Mouse (Mus musculus) hindbrain, embryonic 15.5 days (tissue): ENCODE measurements around the gene Ddrgk1. TPM values are rescaled to one million over a fixed set of nuclear protein-coding genes. Genes with fewer than 3 reads are reported as not detected.

Source experiments
- ATAC-seq: fragments of 200-750 bp; cut with Nextera tagmentation; 2 replicates; pipeline ENCODE4 v1.8.0; 2017; ENCODE audit warnings: low read depth, moderate number of reproducible peaks, moderate TSS enrichment; ENCODE audit not compliant: low FRiP score
- H3K27ac ChIP-seq: fragments of 300-500 bp; sonication (generic); replicated peaks from 2 replicates; pipeline ENCODE4 v1.5.1; 2015; ENCODE audit warnings: mild to moderate bottlenecking, inconsistent platforms
- H3K27me3 ChIP-seq: fragments of 300-500 bp; sonication (generic); 2 replicates; pipeline ENCODE4 v1.6.1; 2015; ENCODE audit warnings: control low read depth, inconsistent platforms
- H3K36me3 ChIP-seq: fragments of 300-500 bp; sonication (generic); 2 replicates; pipeline ENCODE4 v1.6.1; 2015; ENCODE audit warnings: control low read depth, inconsistent platforms
- H3K4me1 ChIP-seq: fragments of 300-500 bp; sonication (generic); replicated peaks from 2 replicates; pipeline ENCODE4 v1.6.1; 2015; ENCODE audit warnings: control low read depth, inconsistent platforms
- H3K4me2 ChIP-seq: fragments of 300-500 bp; sonication (generic); 2 replicates; pipeline ENCODE4 v1.6.1; 2015; ENCODE audit warnings: moderate library complexity, mild to moderate bottlenecking, inconsistent platforms
- H3K4me3 ChIP-seq: fragments of 300-500 bp; sonication (generic); 2 replicates; pipeline ENCODE4 v1.5.1; 2015; ENCODE audit warnings: mild to moderate bottlenecking, inconsistent platforms
- H3K9ac ChIP-seq: fragments of 300-500 bp; sonication (generic); 2 replicates; pipeline ENCODE4 v1.6.1; 2015; ENCODE audit warnings: inconsistent platforms
- H3K9me3 ChIP-seq: fragments of 300-500 bp; sonication (generic); 2 replicates; pipeline ENCODE4 v1.6.1; 2016; ENCODE audit warnings: control low read depth, inconsistent platforms
- WGBS: fragments of 180-500 bp; shearing (Covaris S2); methylation state at CpG from one replicate; pipeline ENCODE4 v1.1.7; 2015; 5-methylcytosine and 5-hydroxymethylcytosine counted together
- polyA plus RNA-seq: library from polyadenylated mRNA; unstranded; fragments of >200 nt; fragmentation: Nextera tagmentation; extraction: Ambion mirVana; gene quantifications from 2 replicates; pipeline ENCODE4 v1.2.1, GENCODE M21; 2015

Gene Ddrgk1
- polyA plus RNA-seq = 66.6 and 72.6 TPM in 2 replicates

DNA sequence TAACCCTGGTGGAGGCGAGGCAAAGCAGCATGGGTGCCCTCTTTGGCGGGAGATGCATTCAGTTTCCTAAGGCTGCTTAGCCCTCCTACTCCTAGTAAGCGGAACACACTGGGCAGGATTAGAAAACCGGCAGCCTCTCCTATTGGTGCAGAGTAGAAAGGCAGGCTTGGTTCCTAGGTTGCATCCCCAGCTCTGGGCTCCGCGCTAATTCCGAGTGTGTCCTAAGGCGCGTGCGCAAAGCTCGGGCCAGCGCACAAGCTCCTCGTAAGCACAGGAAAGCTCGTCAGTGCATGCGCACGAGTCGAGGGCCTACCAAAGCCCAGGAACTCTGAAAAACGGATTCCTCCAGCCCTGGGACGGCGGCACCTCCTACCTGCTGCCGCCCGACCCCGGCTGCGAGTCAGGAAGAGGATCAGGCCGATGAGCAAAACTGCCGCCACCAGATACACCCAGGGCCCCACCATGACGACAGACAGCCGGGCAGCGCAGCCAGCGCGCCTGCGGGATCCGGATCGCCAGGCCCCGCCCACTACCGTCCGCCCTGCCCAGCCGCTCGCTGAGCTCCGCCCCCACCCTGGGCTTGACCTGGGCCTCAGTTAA, at the start of gene Ddrgk1:
Gene Ddrgk1, minus strand, starts transcription at position 558 of the 600 bp plus-strand sequence.
- peak within 1 kb of the TSS; percentile 98 for H3K27ac ChIP-seq
- no peaks in the 10 kb centered on the region for H3K9me3 ChIP-seq
- WGBS = under 1% methylated on average over 40 of the region's 40 CpGs
- peak within 1 kb of the TSS; percentile 69 for H3K9ac ChIP-seq
- no peaks in the 10 kb centered on the region for H3K27me3 ChIP-seq
- peak; percentile 96 for ATAC-seq
- H3K4me2 ChIP-seq = peak within 1 kb of the TSS; percentile 67
- H3K4me1 ChIP-seq = peaks cover 40% of the 10 kb centered on the region
- peaks cover 11% of the 10 kb centered on the region; the same call in 1 of the 2 replicates for H3K36me3 ChIP-seq
- H3K4me3 ChIP-seq = peak within 1 kb of the TSS; percentile 57

- no peak overlapping the region for H3K27ac ChIP-seq
- no peak overlapping the region for H3K9ac ChIP-seq
- H3K36me3 ChIP-seq = peaks cover 49% of the 10 kb centered on the region
- WGBS = 74% methylated on average over 10 of the region's 10 CpGs
- no peak overlapping the region for H3K4me2 ChIP-seq
- no peak overlapping the region for H3K4me3 ChIP-seq
- H3K9me3 ChIP-seq = no peaks in the 10 kb centered on the region
- no peak for ATAC-seq
- no peaks in the 10 kb centered on the region for H3K27me3 ChIP-seq
- H3K4me1 ChIP-seq = no peaks in the 10 kb centered on the region
These were observed 42.6 kb upstream of the Ddrgk1 start for GRCm38 (mm10) chr2:130707057-130707456.

DNA sequence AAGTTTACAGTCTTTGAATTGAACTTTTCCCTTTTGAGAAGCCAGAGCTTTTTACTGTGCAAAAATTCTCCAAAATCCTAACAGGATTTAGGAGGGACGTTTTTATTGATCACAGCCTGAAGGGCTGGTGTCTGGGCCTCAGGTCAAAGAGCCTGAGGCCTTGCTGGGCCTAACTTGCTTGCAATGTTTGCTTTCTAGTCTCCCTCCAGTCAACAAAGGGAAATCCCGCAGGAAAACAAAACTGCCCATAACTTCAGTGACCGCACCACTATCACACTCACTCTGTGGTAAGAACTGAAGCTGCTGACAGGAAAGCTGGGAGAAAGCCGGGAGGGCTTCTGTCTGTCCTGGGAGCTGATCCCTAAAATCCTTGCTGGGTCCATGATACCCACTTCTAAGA, 42.1 kb upstream of the Ddrgk1 start:
- Histone ChIP-seq H3K36me3 (peaks cover 44% of the 10 kb centered on the region), H3K27ac (no peak overlapping the region), H3K4me2 (no peak overlapping the region), H3K27me3 (no peaks in the 10 kb centered on the region), H3K4me3 (no peak overlapping the region), H3K9ac (no peak overlapping the region), H3K9me3 (no peaks in the 10 kb centered on the region), H3K4me1 (no peaks in the 10 kb centered on the region)
- no peak for ATAC-seq
- WGBS = 80% methylated on average over 4 of the region's 4 CpGs

DNA sequence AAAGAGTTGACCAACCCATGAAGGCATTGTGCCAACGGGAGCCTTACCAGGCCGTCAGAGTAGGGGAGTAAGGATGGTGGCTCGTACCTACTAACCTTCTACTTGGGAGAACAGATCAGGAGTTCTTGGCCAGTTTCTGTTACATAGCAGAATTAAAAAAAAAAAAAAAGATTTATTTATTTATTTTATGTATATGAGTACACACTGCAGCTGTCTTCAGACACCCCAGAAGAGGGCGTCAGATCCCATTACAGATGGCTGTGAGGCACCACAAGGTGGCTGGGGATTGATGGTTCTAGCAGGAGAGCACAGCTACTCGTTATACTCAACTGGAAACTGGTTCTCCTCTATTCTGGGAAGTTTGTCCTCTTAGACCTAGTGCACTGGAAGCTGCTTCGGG, 40.7 kb upstream of the Ddrgk1 start:
- Histone ChIP-seq H3K36me3 (peaks cover 30% of the 10 kb centered on the region), H3K9ac (no peak overlapping the region), H3K27ac (no peak overlapping the region), H3K27me3 (no peaks in the 10 kb centered on the region), H3K4me1 (no peaks in the 10 kb centered on the region), H3K9me3 (no peaks in the 10 kb centered on the region), H3K4me2 (no peak overlapping the region), H3K4me3 (no peak overlapping the region)
- ATAC-seq = no peak
- WGBS = 73% methylated on average over 6 of the region's 6 CpGs

DNA sequence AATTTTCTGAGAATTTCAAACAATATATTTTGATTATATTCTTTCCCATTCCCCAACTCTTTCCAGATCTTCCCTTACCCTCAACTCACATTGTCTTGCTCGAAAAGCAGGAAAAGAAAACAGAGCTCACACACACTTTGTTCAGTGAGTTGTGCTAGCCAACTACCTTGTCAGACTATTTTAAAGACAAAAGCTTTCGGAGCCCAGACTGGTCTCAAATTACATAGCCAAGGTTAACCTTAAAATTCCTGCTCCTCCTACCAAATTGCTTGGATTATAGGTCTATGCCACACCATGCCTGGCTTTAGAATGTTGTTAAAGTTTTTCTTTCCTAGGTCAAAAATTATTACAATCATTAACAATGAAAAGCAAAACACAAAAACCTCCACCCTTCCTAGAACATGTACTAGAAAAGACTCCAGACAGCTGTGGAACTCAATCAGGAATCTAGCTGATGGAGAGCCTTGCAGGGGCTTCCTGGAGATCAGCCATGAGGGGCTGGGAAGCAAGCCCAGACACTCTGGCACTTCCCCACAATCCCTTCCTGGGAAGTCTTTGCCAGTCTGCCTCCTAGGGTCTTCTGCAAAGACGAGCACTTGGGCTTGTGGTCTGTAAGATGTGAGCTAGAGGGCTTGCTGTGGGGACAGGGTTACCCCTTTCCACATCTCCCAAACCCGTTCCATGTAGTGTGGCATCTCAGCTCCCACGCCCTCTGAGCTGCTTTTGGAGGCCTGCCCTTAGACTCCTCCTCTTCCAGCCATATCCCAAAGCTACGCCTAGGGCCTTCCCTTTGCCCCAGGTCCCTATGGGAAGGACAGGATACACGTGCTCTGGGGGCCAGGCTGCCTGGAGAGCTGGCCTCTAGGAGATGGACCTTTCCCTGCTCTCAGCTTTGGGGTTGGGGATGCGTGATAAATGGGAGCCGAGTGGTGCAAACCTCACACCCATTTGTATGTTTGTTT, 39.9 kb upstream of the Ddrgk1 start:
- no peaks in the 10 kb centered on the region for H3K4me1 ChIP-seq
- no peak overlapping the region for H3K9ac ChIP-seq
- no peak overlapping the region for H3K4me2 ChIP-seq
- H3K36me3 ChIP-seq = peaks cover 21% of the 10 kb centered on the region
- no peak overlapping the region for H3K4me3 ChIP-seq
- H3K9me3 ChIP-seq = no peaks in the 10 kb centered on the region
- H3K27ac ChIP-seq = 0 out of 2 replicates have a peak overlapping the region, but pooled peaks have one; percentile 35
- peak; percentile 44; the same call in 1 of the 2 replicates for ATAC-seq
- H3K27me3 ChIP-seq = 0 out of 2 replicates have a peak, but pooled peaks cover 3% of the 10 kb centered on the region
- 69% methylated on average over 9 of the region's 9 CpGs for WGBS

DNA sequence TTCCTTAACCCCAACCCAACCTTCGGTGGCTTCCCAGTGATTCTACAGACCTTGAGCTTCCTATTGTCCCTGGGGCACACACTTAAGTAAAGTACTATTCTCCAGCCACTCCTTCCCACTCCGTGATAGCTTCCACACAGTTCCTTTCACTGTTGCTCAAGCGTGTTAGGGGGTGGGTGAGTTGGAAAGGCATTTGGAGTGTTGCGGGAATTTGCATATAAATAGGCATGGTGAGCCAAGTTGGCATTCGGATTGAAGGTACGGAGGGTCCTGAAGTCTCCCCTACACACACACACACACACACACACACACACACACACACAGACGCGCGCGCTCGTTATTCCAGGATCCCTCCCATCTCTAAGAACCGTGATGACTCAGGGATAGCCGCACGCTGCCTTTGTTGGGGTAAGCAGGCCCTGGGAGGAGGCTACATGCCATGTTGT, 33.4 kb upstream of the Ddrgk1 start:
- H3K36me3 ChIP-seq = no peaks in the 10 kb centered on the region
- H3K27me3 ChIP-seq = peaks cover 41% of the 10 kb centered on the region
- H3K4me1 ChIP-seq = peaks cover 20% of the 10 kb centered on the region
- H3K9ac ChIP-seq = peak overlapping the region; percentile 47; the same call in 1 of the 2 replicates
- ATAC-seq = no peak
- 2% methylated on average over 14 of the region's 14 CpGs for WGBS
- H3K27ac ChIP-seq = no peak overlapping the region
- H3K4me3 ChIP-seq = peak overlapping the region; percentile 57
- peak overlapping the region; percentile 100 for H3K4me2 ChIP-seq
- H3K9me3 ChIP-seq = no peaks in the 10 kb centered on the region

DNA sequence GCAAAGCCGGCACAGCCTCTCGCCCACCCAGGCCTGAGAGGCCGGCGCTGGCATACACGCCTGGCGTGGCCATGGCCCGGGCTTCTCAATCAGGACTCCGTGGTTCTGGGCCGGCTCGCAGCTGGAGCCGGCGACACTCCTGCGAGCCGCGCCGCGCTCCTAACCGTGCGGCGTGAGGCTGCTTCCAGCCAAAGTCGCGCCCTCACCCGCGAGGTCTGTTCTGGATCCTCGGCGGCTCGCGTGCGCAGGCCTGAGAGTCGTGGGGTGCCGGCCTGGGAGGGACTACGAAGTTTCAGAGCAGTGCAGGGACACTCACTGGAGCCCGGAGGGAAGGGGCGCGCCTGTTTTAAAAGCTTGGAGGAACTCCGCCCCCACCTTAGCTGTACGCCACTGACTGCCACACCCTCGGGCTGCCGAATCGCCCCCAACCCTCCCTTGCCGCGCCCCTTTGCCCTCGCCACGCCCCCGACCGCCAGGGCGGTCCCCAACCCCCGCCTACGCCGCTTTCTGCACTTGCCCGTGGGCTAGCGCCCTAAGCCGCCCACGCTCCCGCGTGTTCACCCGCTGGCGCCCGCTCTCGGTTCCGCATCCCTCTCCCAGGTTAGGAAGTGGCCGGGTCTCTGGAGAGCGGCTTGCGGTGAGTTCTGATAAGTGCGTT, 32.8 kb upstream of the Ddrgk1 start, which contains the start of gene Slc4a11:
Gene Slc4a11, minus strand, starts transcription at position 367 of the 658 bp plus-strand sequence.
- Histone ChIP-seq H3K9me3 (no peaks in the 10 kb centered on the region), H3K36me3 (no peaks in the 10 kb centered on the region), H3K4me1 (peaks cover 20% of the 10 kb centered on the region), H3K4me2 (peak within 1 kb of the TSS; percentile 100), H3K27ac (no peak within 1 kb of the TSS), H3K27me3 (peaks cover 41% of the 10 kb centered on the region), H3K9ac (peak within 1 kb of the TSS; percentile 47), H3K4me3 (peak within 1 kb of the TSS; percentile 57)
- under 1% methylated on average over 62 of the region's 65 CpGs for WGBS
- ATAC-seq = peak; percentile 66

DNA sequence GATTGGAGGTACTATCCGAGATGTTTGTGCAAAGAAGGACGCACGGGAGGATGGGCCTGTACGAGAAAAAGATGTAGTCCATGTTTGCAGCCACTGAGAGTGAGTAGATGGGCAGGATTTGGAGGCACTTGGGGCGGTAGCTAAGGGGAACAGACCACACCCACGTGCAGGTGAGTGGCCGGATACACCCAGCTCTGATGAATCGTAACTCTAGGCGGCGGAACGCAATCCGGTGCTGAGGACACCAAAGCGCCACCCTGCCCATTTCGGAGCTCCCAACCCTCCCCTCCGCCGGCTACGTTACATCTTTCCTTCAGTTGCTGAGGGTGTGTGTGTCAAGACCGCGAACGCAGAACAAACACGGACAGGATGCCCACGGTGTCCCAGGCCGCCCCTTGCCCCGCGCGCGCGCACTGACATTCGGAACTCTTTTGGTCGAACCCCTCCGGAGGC, 32.3 kb upstream of the Ddrgk1 start:
- Histone ChIP-seq H3K4me3 (peak overlapping the region; percentile 57), H3K27ac (no peak overlapping the region), H3K36me3 (no peaks in the 10 kb centered on the region), H3K4me2 (peak overlapping the region; percentile 100), H3K9ac (peak overlapping the region; percentile 47), H3K4me1 (peaks cover 20% of the 10 kb centered on the region), H3K27me3 (peaks cover 41% of the 10 kb centered on the region), H3K9me3 (no peaks in the 10 kb centered on the region)
- under 1% methylated on average over 31 of the region's 31 CpGs for WGBS
- ATAC-seq = no peak; the same call in 1 of the 2 replicates

GRCm38 (mm10) chr2:130693563-130693962, 29.1 kb upstream of the Ddrgk1 start:
- Histone ChIP-seq H3K27me3 (peaks cover 35% of the 10 kb centered on the region), H3K27ac (no peak overlapping the region), H3K9me3 (no peaks in the 10 kb centered on the region), H3K4me3 (no peak overlapping the region), H3K9ac (no peak overlapping the region), H3K4me1 (peaks cover 20% of the 10 kb centered on the region), H3K4me2 (no peak overlapping the region), H3K36me3 (no peaks in the 10 kb centered on the region)
- WGBS = 51% methylated on average over 3 of the region's 3 CpGs
- ATAC-seq = no peak

- no peak for ATAC-seq
- Histone ChIP-seq H3K4me3 (no peak overlapping the region), H3K27me3 (no peaks in the 10 kb centered on the region), H3K9me3 (no peaks in the 10 kb centered on the region), H3K27ac (no peak overlapping the region), H3K4me2 (no peak overlapping the region), H3K36me3 (no peaks in the 10 kb centered on the region), H3K9ac (no peak overlapping the region), H3K4me1 (no peaks in the 10 kb centered on the region)
- WGBS = 90% methylated on average over 2 of the region's 2 CpGs
These were observed 24.6 kb upstream of the Ddrgk1 start for GRCm38 (mm10) chr2:130689011-130689410.

- Histone ChIP-seq H3K9me3 (no peaks in the 10 kb centered on the region), H3K9ac (no peak overlapping the region), H3K36me3 (peaks cover 13% of the 10 kb centered on the region), H3K4me3 (no peak overlapping the region), H3K4me2 (no peak overlapping the region), H3K27me3 (no peaks in the 10 kb centered on the region), H3K4me1 (no peaks in the 10 kb centered on the region), H3K27ac (no peak overlapping the region)
- WGBS = 92% methylated on average over 9 of the region's 9 CpGs
- ATAC-seq = no peak
These were observed 21.0 kb upstream of the Ddrgk1 start for GRCm38 (mm10) chr2:130685426-130685825.
